Mouse (Mus musculus): Measurements from ENCODE around the gene Btf3l4. TPM values are rescaled to one million over a fixed set of nuclear protein-coding genes. Genes with fewer than 3 reads are reported as not detected.

The Btf3l4 gene
- total RNA-seq (2022): 100 to 1,000 TPM in 1 of 4 experiments, 10 to 100 TPM in 3; 95.2 to 107 (median 97.2) TPM

DNA sequence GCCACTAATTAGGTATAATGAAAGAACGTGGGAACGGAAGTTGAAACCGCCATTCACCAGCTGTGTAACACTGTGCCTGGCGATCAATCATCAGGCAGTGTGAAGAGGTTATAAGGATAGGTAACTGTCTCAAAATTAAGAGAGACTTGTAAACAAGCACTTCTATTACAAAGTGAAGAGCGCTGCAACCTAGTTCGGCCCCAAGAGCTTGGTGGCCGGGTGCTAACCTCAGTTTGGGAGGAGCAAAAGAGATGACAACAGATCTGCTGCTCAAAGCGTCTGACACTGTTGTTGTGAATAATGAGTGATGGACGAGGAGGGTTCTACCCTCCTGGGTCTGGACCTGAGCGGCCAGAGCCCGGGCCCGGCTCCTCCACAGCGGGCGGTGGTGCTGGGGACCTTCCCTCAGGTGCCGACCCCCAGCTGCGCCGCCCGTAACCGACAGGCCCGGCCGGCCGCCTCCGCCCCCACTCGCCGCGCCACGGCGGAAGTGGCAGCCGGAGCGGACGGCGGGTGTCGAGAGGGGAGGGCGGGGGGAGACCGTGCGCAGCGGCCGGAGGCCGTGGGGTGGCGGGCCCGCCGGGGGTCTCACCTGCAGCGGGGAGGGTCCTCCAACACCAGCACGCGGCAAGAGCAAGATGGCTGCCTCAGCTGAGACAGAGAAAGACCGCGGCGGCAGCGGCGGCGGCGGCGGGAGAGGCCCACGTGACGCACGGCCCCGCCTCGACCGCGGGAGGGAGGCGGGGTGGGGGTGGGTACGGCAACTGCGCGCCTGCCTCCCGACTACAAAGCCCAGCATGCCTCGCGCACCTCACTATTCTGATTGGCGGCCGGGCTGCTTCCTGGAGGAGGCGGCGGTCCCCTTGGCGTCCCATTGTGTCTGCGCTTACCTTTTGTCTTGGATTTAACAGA lies at the start of gene Btf3l4:
Btf3l4 (minus strand) TSS at position 699 of the 912 bp plus-strand sequence.
- DNase-seq (ENCODE audit: low spot score in 2 of 2): peak; percentile 75 to 91

DNA sequence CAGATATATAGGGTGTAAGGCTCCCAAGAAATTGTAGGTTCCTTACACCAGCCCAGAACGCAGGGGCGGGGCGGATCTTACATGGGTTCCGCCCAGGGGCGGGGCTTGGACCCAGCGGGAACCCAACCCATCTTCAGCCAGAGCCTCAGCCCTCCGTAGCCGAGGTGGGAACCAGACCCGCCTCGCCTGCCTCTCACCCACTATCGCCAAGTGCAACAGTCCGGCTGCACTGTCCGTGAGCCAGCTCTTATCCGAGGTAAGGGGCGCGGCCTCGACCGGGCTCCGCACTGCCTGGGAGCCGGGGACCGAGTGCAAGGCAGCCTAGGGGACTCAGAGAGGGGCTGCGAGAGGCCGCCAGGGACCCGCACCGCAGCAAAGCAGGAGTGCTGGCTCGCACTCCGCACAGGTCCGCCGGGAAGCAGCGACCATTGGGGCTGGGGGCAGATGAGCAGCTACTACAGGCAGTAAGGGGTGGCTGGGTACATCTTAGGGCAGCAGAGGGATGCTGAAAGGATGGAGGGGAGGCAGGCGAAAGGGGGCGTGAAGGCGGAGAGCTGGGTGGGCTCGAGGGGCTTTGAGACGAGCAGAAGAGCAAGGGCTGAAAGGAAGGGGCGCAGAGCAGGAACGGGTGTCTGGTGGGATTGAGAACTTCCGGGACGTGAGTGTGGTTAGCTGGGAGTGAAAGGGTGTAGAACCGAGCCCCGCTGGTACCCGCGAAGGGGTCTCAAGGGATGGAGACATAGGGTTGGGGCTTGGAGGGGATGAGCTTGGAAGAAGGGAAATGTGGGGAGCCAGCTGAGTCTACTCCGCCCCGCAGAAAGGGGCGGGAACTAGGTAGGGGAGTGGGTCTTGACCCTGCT lies 45.8 kb upstream of the Btf3l4 start, which contains the start of gene Rab3b:
Rab3b (plus strand) TSS at position 101 of the 860 bp plus-strand sequence.
- DNase-seq (ENCODE audit: low spot score in 2 of 2): peak; percentile 6 to 24

DNA sequence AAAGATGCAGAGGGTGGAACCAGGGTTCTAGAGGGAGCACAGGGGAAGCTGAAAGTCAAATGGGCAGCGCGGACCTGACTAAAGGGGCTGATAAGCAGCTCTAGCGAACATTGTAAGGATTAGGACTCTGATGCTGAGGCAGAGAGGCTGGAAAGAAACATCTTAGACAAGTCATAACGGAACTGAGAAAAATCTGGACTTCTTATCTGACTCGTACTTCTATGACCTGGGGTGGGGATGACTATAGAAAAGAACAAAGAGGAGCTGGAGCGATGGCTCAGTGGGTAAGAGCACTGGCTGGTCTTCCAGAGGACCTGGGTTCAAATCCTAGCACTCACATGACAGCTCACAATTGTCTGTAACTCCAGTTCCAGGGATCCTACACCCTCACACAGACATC lies 44.5 kb upstream of the Btf3l4 start:
- no peak for DNase-seq (ENCODE audit: low spot score in 2 of 2)

DNA sequence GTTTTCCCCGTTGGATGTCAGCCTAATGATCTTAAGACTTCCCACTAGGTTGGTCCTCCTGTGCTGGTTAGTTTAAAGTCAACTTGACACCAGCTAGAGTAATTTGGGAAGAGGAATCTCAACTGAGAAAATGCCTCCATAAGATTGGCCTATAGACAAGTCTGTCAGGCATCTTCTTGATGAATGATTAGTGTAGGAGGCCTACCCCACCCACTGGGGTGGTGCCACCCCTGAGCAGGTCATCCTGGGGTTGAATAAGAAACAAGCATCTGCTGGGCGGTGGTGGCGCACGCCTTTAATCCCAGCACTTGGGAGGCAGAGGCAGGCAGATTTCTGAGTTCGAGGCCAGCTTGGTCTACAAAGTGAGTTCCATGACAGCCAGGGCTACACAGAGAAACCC lies 40.3 kb upstream of the Btf3l4 start:
- no peak for DNase-seq (ENCODE audit: low spot score in 2 of 2)

DNA sequence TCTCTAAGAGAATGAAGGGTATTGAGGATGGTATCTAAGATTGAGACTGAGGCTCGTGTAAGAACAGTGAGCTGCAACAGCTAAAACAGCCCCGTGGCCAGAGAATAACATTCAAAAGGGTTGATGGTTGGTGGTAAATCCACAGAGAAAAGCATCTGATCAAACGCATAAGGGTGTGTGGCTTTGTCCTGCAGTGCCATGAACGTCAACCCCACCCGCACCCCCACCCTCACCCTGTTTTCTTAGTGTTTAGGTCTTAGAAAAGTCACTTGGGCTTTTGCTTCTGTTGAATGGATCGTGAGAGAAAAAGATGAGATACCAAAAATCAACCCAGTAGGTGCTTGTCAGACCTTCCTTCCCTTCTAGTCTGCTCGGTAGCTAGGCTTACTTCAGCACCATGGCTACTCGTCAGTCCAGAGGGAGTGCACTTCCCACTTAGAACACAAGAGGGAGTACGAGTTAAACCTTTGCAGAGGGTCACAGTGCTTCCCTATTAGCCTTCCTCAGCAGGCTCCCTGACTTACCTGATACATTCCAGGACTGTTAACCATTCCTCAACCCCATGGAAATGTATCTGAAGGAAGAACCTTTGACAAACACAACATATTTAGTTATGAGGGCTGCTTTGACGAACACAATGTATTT lies 36.4 kb upstream of the Btf3l4 start:
- DNase-seq (ENCODE audit: low spot score in 2 of 2): peak; percentile 50 to 75

DNA sequence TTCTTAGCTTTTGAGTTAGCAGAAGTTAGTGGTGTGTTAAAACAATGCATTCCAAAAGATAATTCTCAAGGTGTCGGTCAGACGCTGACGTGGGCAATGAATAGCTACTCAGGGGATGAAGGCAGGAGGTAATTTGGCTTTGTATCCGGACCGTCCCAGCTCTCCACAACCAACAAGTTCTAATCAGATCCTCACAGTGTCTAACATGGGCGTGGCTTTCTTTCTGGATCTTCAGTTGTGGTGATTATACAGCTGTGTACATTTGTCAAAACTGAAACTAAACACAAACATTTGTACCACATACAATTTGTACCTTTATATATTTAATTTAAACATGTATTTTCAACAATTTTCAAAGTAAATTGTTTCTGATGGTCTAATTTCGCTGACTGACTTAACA lies 33.4 kb upstream of the Btf3l4 start:
- no peak for DNase-seq (ENCODE audit: low spot score in 2 of 2)

DNA sequence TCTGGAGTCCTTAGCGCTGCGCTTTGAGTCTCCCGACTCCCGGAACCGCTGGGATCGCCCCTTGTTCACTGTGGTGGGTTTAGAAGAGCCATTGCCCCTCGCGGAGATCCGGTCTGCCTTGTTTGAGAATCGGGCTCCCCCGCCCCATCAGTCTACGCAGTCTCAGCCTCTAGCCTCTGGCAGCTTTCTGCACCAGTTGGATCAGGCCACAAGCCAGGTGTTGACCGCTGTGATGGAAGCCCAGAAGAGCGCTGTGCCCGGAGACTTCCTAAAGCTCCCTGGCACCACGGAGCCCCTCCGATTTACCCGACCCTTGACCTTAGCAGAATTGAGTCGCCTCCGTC lies 15.1 kb upstream of the Btf3l4 start, which contains the start of gene A730015C16Rik:
A730015C16Rik (minus strand) TSS at position 115 of the 344 bp plus-strand sequence.
- DNase-seq (ENCODE audit: low spot score in 2 of 2): no peak

DNA sequence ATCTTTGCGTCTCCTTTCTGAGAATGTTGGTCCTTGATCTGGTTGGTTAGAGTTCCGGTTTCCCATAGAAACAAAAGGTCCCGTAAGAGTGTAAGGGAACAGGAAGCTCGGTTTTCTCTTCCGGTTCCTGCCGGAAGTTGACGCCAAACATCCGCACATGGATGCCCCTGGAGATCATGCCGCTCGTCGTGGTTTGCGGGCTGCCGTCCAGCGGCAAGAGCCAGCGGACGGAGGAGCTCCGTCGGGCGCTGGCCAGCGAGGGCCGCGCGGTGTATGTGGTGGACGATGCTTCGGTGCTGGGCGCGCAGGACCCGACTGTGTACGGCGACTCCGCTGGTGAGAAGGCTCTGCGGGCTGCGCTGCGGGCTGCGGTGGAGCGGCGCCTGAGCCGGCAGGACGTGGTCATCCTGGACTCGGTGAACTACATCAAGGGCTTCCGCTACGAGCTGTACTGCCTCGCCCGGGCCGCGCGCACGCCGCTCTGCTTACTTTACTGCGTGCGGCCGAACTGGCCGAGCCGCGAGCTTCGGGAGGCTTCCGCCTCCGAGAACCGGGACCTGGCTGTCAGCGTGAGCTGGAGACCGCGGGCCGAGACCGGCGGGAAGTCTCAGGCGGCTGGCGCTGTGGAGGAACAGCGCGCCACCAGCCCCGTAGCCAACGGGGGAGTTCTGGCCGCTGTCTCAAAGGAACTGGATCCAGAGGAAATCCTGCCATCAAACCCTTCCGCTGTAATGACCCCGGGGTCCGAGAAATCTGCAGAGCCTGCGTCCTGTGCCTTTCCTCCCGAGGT lies 14.5 kb upstream of the Btf3l4 start, which contains the start of gene Kti12:
Kti12 (plus strand) TSS at position 71 of the 790 bp plus-strand sequence.
- peak; percentile 69 to 71 for DNase-seq (ENCODE audit: low spot score in 2 of 2)

DNA sequence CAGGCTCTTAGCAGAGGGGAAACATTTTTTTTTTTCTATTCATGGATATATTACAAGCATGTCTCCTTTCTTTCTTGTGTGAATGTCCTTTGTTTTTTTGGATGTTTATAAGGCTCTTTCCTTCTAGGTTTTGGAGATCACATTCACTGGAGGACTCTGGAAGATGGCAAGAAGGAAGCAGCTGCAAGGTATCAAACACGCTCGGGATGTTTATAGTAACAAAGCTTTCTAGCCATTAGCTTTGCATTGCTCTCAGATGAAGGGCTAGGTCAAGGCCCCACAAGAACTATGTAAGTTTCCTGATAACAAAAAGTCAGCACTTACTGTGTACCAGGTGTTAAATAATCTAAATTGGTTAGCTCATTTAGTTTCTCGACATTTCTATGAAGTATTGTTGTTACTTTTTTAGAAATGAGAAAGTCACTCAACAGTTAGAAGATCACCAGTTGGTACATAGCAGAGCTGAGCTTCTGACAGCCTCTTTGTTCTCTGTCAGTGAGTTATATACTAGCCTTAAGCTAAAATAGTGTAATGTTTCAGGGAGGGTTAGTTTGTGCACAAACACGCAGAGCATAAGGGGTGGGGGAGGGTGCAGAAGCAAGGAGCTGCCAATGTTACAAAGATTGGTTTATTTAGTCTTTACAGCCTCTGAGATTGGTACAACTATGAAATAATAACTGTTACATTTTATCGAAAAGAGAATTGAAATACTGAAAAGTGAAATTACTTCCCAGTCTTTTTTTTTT lies 12.6 kb upstream of the Btf3l4 start:
- DNase-seq (ENCODE audit: low spot score in 2 of 2): no peak

DNA sequence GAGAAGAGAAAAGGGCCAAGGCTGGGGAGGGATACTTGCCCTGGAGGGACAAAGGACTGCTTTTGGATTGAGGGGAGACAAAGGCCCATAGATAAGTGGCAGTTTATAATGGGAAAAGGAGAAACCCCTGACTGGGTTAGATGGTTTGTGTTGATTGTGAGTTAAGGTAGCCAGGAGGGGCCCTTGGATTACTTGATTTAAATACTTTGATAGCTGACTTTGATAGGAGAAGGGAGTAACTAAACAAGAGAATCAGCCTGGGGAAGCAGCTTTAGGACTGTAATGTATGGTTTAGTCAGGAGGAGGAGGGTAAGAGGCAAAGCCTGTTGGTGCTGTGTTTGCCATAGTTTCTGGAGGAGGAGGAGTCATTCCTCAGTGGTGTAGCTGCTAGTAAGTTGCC lies 9.9 kb upstream of the Btf3l4 start:
- no peak for DNase-seq (ENCODE audit: low spot score in 2 of 2)

DNA sequence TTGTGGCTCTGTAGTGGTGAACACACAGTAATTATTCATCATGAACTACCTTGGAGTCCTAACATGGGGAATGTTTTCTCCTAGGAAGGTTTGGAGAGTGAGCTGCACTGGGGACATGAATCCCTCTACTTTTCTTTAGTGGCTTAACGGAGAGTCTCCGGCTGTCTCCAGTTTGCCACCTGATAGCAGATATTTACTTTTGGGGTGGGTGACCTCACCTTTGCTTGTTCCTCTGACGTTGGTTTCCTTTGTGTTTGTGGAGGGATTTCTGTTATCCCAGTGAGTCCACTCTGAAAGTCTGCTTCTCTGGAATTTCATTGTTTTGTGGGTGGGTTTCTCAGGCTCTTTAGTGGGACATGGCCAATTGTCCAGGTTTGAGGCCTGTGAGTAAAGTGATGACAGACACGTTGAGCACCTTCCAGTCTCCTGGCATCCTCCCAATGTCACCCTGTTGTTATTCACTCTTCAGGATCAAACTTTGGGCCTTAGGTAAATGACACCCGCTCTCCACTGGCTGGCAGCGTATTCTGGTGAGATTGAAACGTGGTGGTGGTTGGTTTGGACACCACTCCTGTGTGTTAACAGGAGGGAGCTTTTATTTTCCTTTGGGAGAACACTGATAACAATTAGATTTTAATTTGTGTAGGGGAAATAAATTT lies 8.6 kb upstream of the Btf3l4 start:
- no peak for DNase-seq (ENCODE audit: low spot score in 2 of 2)

DNA sequence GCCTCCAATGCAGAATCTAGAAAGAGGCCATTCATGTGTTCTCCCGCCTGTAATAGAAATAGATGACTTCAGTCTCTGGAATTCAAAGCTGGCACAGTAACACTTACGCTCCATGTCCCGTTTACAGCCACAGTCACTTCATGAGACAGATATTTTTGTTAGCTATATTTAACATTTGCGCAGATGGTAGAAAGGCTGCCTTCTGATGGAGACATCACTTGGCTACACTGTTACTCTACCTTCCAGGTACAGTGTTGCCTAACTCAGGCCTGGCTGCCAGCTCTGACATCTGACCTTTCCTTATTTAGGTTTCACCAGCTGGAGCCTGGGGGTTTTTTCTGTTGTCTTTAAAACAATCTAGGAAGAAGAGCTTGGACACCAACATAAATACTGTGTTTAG lies 4.6 kb upstream of the Btf3l4 start:
- DNase-seq (ENCODE audit: low spot score in 2 of 2): peak in 1 of 2 experiments; percentile 48

DNA sequence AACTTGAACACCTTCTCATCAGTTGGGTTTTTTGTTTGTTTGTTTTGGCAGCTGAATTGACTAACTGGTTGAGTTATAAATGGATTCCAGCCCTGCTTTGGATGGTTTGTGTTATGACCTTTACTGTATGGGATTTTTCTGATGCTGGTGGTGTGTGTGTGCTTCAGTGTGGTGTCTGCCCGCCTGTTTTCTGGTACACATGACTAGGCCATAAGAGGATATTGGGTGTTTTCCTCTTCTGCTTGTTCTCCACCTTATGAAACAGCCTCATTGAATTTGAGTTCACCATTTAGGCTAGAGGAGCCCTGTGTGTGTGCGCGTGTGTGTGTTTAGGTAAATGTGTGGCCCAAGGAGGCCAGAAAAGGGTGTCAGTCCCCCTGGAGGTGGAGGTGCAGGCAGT lies 2.1 kb upstream of the Btf3l4 start:
- DNase-seq (ENCODE audit: low spot score in 2 of 2): no peak

DNA sequence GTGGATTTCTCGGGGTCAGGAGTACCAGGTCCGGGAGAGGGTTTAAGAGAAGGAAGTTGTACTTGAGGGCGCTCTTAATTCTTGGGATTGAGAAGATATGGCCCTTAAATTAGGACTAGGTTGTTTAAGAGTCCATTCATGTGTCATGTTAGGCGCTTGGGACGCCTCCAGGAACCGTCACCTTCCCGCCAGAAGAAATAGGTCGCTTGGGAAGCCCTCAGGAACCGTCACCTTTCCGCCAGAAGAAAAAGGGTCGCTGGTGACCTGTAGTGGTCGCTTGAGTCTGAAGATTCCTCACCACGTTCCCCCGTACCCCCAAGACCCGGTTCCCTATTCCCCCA lies 1.5 kb upstream of the Btf3l4 start:
- no peak for DNase-seq (ENCODE audit: low spot score in 2 of 2)

DNA sequence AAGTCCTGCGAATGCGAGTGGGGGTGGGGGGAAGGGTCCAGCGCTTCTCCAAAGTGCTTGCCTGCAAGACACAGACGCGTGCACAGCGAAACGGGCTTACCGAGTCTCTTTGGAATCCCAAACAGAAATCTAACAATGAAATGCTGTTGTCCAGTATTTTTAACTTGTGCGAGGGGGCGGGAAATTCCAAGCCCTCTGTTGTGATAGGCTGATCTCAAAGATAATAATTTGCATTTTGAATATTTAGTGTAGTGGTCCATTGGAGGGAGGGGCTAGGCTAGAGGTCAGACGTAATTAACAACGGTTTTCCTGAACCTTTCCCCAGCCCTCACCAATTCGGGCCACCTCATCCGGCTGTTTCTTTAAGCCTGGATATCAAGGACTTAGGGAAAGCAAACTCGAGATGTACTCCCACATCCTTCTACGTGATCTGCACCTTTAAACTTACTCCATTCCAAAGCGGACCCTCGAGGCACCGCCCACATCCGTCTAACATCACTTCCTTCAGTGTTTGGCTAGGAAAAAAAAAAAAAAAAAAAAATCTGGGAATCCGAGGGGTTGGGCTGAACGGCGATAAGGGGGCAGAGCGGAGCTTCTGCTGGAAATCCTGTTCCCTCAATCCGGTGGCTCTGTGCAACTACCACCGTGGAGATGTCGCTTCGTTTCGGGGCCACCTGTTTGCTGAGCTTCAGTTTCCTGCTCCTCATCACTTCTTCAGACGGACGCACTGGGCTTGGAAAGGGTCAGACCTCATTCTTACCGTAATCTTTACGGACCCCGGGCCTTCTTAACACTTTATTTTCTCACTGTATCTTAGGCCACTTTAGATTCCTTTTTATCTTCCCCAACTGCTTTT lies 929 bp upstream of the Btf3l4 start, which contains the start of gene Txndc12:
Txndc12 (plus strand) TSS at position 487 of the 856 bp plus-strand sequence.
- DNase-seq (ENCODE audit: low spot score in 2 of 2): peak; percentile 67 to 80

DNA sequence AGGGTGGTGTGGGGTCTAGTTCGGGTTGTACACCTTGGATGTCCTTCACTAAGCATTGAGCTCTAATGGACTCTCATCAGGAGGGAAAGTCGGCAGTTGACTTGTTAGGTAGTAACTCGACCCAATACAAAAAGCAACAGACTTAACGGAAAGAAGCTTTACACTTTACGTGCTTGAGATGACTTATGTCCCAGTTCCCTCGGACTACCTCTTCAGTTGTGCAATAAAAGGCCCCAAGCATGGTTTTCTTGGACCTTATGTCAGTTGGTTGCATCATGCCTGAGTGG lies 357 bp upstream of the Btf3l4 start:
- no peak for DNase-seq (ENCODE audit: low spot score in 2 of 2)

DNA sequence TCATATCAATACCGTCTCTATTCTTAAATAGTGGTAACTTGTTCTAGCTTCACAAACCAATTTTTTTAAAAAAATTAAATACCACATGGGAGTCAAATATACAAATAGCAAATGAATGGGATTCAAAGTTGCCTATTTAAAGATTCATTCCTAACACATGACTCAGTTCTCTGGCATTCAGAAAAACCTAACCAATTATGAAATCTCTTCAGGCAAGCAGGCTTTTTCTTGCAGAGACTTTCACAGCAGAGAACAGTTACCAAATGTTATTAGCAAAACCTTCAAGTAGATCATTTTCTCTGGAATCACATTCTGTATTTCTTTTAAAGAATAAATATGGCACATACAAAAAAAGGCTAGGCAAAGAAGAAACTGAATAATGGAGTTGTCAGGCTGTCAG lies 2.7 kb downstream of the Btf3l4 start:
- DNase-seq (ENCODE audit: low spot score in 2 of 2): no peak

DNA sequence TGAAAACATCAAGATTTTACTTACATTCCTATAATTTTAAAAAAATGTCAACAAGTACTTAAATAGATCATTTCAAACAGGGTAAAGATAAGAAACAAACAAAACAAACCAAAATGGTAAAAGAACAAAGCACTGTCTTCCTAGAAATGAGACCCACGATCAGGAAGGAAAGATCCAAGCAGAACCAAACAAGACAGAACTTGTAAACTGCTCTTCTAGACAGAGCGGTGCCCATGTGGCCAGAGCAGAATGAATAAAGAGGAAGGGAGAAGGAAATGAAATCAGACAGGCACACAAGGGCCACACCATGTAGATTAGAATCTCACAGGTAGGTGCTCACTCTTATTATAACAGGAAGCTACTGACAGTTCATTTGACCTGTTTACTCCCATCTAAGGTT lies 6.8 kb downstream of the Btf3l4 start:
- DNase-seq (ENCODE audit: low spot score in 2 of 2): no peak

DNA sequence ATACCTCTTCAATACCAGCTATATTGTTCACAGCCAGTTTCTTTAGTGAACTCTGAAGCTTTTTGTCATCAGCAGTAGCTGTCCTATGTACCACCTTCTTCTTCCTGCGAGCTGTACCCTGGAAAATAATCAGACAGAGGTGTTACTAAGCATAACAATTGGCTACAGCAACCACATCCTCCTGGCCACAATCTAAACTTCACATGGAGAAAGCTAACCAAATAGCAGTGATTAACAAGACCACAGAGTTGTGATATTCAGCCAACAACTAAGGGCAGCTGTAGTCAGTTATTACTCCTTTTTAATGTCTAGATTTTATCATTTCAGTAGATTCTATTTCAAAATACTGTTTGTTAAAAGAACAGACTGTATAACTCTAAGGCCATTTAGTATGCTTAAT lies 7.3 kb downstream of the Btf3l4 start:
- no peak for DNase-seq (ENCODE audit: low spot score in 2 of 2)

Data from left cerebral cortex, adult 8-10 months (tissue).